Mouse (Mus musculus) C2C12 (cell line): ENCODE measurements around the gene Tspan15. TPM values are rescaled to one million over a fixed set of nuclear protein-coding genes. Genes with fewer than 3 reads are reported as not detected.

ENCODE experiments used
- H3K27me3 ChIP-seq: one replicate; pipeline ENCODE4 v1.6.1; 2011; ENCODE audit not compliant: control insufficient read depth, insufficient read depth, insufficient read length
- H3K36me3 ChIP-seq: one replicate; pipeline ENCODE4 v1.6.1; 2011; ENCODE audit not compliant: control insufficient read depth, insufficient read depth
- H3K4me3 ChIP-seq: one replicate; pipeline ENCODE4 v1.5.1; 2011; ENCODE audit warnings: mild to moderate bottlenecking, control low read depth; ENCODE audit not compliant: poor library complexity, insufficient read depth, severe bottlenecking
- H3K79me2 ChIP-seq: one replicate; pipeline ENCODE4 v1.6.1; 2011; ENCODE audit not compliant: control insufficient read depth, insufficient read depth
- H3K79me3 ChIP-seq: one replicate; pipeline ENCODE4 v1.6.1; 2011; ENCODE audit warnings: low read depth, control low read depth
- H3ac ChIP-seq: one replicate; pipeline ENCODE3; 2011; ENCODE audit warnings: low read depth; ENCODE audit not compliant: control insufficient read depth, insufficient read length
- CEBPB ChIP-seq: IDR thresholded peaks from one replicate; pipeline ENCODE4 v1.6.1; 2011; ENCODE audit warnings: low read depth, mild to moderate bottlenecking, control low read depth, moderate library complexity
- CTCF ChIP-seq: IDR thresholded peaks from one replicate; pipeline ENCODE4 v1.5.1; 2011; ENCODE audit not compliant: control insufficient read depth, insufficient read depth, insufficient read length
- FOSL1 ChIP-seq: IDR thresholded peaks from one replicate; pipeline ENCODE4 v1.8.0; 2011; ENCODE audit warnings: mild to moderate bottlenecking, low read length; ENCODE audit not compliant: poor library complexity, insufficient read depth, severe bottlenecking
- MAX ChIP-seq: IDR thresholded peaks from one replicate; pipeline ENCODE4 v1.6.1; 2011; ENCODE audit warnings: mild to moderate bottlenecking, control low read depth
- MYOD1 ChIP-seq: IDR thresholded peaks from one replicate; pipeline ENCODE4 v1.6.1; 2011; ENCODE audit warnings: low read depth; ENCODE audit not compliant: control insufficient read depth, insufficient read length
- MYOG ChIP-seq: IDR thresholded peaks from one replicate; pipeline ENCODE4 v1.6.1; 2011; ENCODE audit not compliant: control insufficient read depth, insufficient read length; ENCODE audit errors: extremely low read depth
- USF1 ChIP-seq: IDR thresholded peaks from one replicate; pipeline ENCODE4 v1.6.1; 2011; ENCODE audit warnings: low read depth, mild to moderate bottlenecking, control low read depth, moderate library complexity
- polyA plus RNA-seq: library from polyadenylated mRNA; unstranded; fragments of >200 nt; fragmentation: generic; extraction: Trizol; gene quantifications from one replicate; pipeline ENCODE4 v1.2.1, GENCODE M21; 2012; ENCODE audit warnings: missing spikeins

Gene Tspan15
- polyA plus RNA-seq, 1 experiment = 5.6 TPM

DNA sequence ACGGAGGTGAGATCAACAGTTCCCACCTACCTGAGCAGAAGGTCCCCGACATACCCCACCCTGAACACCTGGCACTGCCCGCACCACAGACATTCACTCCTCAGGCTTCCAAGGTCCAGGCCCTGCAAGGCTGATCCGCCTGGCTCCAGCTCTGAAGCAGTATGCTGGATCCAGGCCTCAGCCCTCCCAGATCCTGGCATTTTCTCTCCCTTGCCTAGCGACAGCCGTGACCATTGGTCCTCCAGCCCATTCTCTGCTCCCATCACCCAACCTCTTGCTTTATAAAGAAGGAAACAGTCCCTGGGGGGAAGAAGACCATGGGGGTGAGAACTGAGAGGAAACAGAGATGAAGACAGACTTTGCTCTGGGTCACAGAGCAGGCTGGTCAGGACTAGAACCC is 37.0 kb downstream of the Tspan15 start:
- H3K79me3 ChIP-seq = no peaks in the 10 kb centered on the region
- H3K4me3 ChIP-seq = no peak overlapping the region
- no peak overlapping the region for H3ac ChIP-seq
- no peaks in the 10 kb centered on the region for H3K36me3 ChIP-seq
- H3K27me3 ChIP-seq = no peaks in the 10 kb centered on the region
- no peaks in the 10 kb centered on the region for H3K79me2 ChIP-seq
- no peak for TF ChIP-seq FOSL1
- no peak for TF ChIP-seq MYOD1
- TF ChIP-seq MYOG = no peak
- no peak for TF ChIP-seq USF1
- TF ChIP-seq MAX = no peak
- no peak for TF ChIP-seq CEBPB
- TF ChIP-seq CTCF = no peak

DNA sequence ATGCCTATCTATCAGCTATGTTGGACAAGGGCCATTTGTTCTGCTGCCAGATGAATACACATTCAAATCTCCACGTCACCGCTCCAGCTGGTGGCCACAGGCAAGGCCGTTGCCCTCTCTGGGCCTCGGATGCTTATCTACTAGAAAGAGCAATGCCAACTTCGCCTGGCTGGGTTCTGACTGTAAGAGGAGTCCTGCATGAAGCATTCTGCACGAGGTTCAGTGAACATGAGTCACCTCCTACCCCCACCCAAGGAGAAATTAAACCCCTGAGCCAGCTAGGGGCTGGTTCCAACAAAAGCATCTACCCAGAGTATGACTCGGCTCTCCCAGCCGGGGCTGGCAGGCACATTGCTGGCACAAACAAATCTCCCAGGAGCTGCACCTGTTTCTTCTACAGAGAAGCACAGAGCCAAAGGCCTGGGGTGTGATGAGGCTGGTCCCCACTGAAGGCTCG is 38.3 kb downstream of the Tspan15 start:
- H3K79me3 ChIP-seq = no peaks in the 10 kb centered on the region
- no peaks in the 10 kb centered on the region for H3K27me3 ChIP-seq
- H3ac ChIP-seq = no peak overlapping the region
- no peaks in the 10 kb centered on the region for H3K79me2 ChIP-seq
- H3K4me3 ChIP-seq = no peak overlapping the region
- no peaks in the 10 kb centered on the region for H3K36me3 ChIP-seq
- TF ChIP-seq MYOG (no peak), MYOD1 (peak; percentile 77), MAX (peak; percentile 92), FOSL1 (peak; percentile 67), USF1 (no peak), CTCF (no peak)

DNA sequence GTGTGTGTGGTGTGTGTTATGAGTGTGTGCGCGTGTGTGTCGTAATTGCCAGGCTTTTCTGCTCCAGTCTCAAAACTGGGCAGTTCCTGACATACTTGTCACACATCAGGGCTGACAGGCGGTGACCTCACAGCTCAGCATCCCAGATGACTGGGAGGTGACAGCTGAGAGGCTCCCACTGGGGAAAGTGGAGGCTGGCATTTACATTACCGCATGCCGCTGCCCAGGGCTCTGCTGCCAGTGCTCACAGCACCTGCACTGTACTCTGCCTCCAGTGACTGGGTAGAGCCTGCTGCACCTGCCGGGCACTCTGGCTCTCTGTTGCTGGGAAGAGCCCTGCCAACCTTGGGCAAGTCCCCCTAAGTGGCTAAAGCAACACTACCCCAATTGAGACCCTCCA is 40.2 kb downstream of the Tspan15 start:
- Histone ChIP-seq H3K79me3 (no peaks in the 10 kb centered on the region), H3K27me3 (no peaks in the 10 kb centered on the region), H3K79me2 (no peaks in the 10 kb centered on the region), H3ac (no peak overlapping the region), H3K36me3 (no peaks in the 10 kb centered on the region), H3K4me3 (no peak overlapping the region)
- TF ChIP-seq USF1 = no peak
- no peak for TF ChIP-seq FOSL1
- TF ChIP-seq CTCF = no peak
- TF ChIP-seq CEBPB = no peak
- TF ChIP-seq MYOD1 = no peak
- no peak for TF ChIP-seq MYOG
- TF ChIP-seq MAX = no peak

DNA sequence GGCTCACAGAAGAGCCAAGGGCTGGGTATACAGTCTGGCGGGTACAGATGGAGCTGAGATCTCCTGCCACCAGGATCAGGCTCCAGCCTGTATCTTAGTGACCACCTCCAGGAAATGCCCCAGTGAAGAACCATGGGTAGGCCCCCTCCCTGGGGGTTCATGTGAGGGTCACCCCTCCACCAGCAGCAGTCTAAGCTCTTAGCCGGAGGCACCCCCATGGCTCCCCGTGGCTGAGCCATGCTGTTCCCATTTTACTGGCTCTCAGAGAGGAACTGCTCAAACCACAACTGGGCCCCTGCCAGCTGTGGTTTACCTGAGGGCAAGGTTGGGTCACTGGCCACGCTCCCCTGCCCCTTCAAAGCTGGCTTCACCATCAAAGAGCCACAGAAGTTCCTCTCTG is 41.1 kb downstream of the Tspan15 start:
- H3ac ChIP-seq = no peak overlapping the region
- H3K79me3 ChIP-seq = no peaks in the 10 kb centered on the region
- H3K4me3 ChIP-seq = no peak overlapping the region
- H3K27me3 ChIP-seq = no peaks in the 10 kb centered on the region
- H3K79me2 ChIP-seq = no peaks in the 10 kb centered on the region
- H3K36me3 ChIP-seq = no peaks in the 10 kb centered on the region
- TF ChIP-seq CEBPB (no peak), MYOG (no peak), MYOD1 (no peak), FOSL1 (no peak), USF1 (no peak), CTCF (no peak), MAX (no peak)

DNA sequence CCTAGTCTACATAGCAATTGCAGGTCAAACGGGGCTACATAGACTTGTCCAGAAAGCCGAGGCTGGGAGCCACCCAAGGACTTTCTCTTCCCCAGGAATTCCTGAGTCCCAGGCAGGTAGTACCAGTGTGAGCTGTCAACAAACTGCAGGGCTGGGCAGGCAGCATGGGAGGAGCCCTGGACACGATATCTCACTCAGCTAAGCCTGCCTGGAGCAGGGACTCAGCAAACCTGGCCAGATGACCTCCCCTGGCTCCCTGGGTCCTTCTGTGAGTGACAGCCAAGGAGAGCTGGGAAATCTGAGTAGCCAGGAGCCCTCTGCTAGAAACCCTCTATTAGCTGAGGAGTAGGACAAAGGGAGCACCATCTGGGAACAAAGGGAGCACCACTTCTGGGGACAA is 41.7 kb downstream of the Tspan15 start:
- TF ChIP-seq USF1 (no peak), MYOD1 (no peak), CEBPB (no peak), FOSL1 (no peak), MAX (no peak), MYOG (no peak), CTCF (no peak)
- Histone ChIP-seq H3K79me2 (no peaks in the 10 kb centered on the region), H3K4me3 (no peak overlapping the region), H3K27me3 (no peaks in the 10 kb centered on the region), H3K79me3 (no peaks in the 10 kb centered on the region), H3ac (no peak overlapping the region), H3K36me3 (no peaks in the 10 kb centered on the region)

DNA sequence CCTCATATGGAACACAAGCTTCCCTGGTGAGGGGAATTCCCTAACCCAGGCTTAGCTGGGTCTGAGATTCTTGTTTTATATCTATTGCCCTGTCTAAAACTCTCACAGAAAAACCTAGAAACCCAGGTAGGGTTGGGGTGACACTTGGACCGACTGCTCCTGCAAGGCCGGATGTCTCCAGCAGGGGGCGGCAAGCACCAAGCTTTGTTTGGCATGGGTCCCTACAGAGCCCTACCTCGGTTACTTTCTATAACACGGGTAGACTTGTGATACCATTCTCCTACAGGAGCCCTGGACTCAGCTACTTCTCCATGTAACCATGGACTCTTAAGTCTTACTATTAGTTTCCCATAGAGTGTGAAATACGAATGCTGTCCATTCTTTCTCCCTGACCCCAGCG is 44.2 kb downstream of the Tspan15 start:
- Histone ChIP-seq H3K79me3 (no peaks in the 10 kb centered on the region), H3K27me3 (no peaks in the 10 kb centered on the region), H3ac (no peak overlapping the region), H3K4me3 (no peak overlapping the region), H3K36me3 (no peaks in the 10 kb centered on the region), H3K79me2 (no peaks in the 10 kb centered on the region)
- no peak for TF ChIP-seq MAX
- peak; percentile 76 for TF ChIP-seq CTCF
